Mouse (Mus musculus): ENCODE results near the gene Tardbp. TPM values are rescaled to one million over a fixed set of nuclear protein-coding genes. Genes with fewer than 3 reads are reported as not detected.

Gene Tardbp
- total and polyA plus RNA-seq, 3 experiments = 211 to 455 TPM; not detected in 1

- peak; percentile 98 for DNase-seq (ENCODE audit: low read depth, low spot score)
- Histone ChIP-seq H3K27me3 (ENCODE audit: control insufficient read depth in 1 of 2, insufficient read depth in 2 of 2, low read length in 2 of 2) (no peaks in the 10 kb centered on the region), H3K4me1 (ENCODE audit: control insufficient read depth in 1 of 2, insufficient read depth in 2 of 2, low read length in 2 of 2) (peaks cover 5 to 36% of the 10 kb centered on the region in 2 experiments)
- peak; percentile 97 for TF ChIP-seq MAX (IDR thresholded peaks at IDR 0.05; ENCODE audit: low read length)
- peak; percentile 96 for TF ChIP-seq MYC (IDR thresholded peaks at IDR 0.05; ENCODE audit: low read depth, low read length)
- TF ChIP-seq TBP (IDR thresholded peaks at IDR 0.05; ENCODE audit: low read depth, low read length) = no peak; the same call in 1 of the 2 replicates
- TF ChIP-seq NRF1 (IDR thresholded peaks at IDR 0.05; ENCODE audit: insufficient read depth, low read depth, low read length, poor library complexity, severe bottlenecking) = peak; percentile 79
- TF ChIP-seq GABPA (IDR thresholded peaks at IDR 0.05; ENCODE audit: low read depth, low read length) = no peak
- TF ChIP-seq MXI1 (IDR thresholded peaks at IDR 0.05; ENCODE audit: low read depth, low read length) = peak; percentile 94
- peak in 1 of 2 experiments; percentile 72; a peak in 3 of 4 replicates for TF ChIP-seq POLR2A (IDR thresholded peaks at IDR 0.05; ENCODE audit: control insufficient read depth in 1 of 2, insufficient read depth in 1 of 2, low read depth in 1 of 2, low read length in 2 of 2, poor library complexity in 1 of 2)
- no peak for TF ChIP-seq ZKSCAN1 (IDR thresholded peaks at IDR 0.05; ENCODE audit: low read depth, low read length)
- TF ChIP-seq UBTF (IDR thresholded peaks at IDR 0.05; ENCODE audit: borderline replicate concordance, insufficient read depth, low read depth, low read length) = 0 out of 2 replicates have a peak, but pooled peaks have one; percentile 8
- TF ChIP-seq MYB (IDR thresholded peaks at IDR 0.05; ENCODE audit: low read depth, low read length) = no peak
- no peak for TF ChIP-seq RAD21 (IDR thresholded peaks at IDR 0.05; ENCODE audit: low read depth, low read length)
- peak; percentile 75 for TF ChIP-seq NELFE (IDR thresholded peaks at IDR 0.05; ENCODE audit: low read depth, low read length)
- peak; percentile 45 for TF ChIP-seq TCF12 (IDR thresholded peaks at IDR 0.05; ENCODE audit: low read depth, low read length)
- peak in 1 of 2 experiments; percentile 64; a peak in 1 of 4 replicates for TF ChIP-seq USF2 (IDR thresholded peaks at IDR 0.05; ENCODE audit: borderline replicate concordance in 1 of 2, insufficient read depth in 1 of 2, low read depth in 1 of 2, low read length in 2 of 2)
- TF ChIP-seq POLR2AphosphoS5 (IDR thresholded peaks at IDR 0.05; ENCODE audit: borderline replicate concordance, low read depth, low read length) = no peak
- TF ChIP-seq SIN3A (IDR thresholded peaks at IDR 0.05; ENCODE audit: low read length) = peak; percentile 62
- TF ChIP-seq ZMIZ1 (IDR thresholded peaks at IDR 0.05; ENCODE audit: low read depth, low read length) = peak; percentile 35
- TF ChIP-seq GATA1 (IDR thresholded peaks at IDR 0.05; ENCODE audit: low read depth, low read length) = no peak
- TF ChIP-seq BHLHE40 (IDR thresholded peaks at IDR 0.05; ENCODE audit: borderline replicate concordance, low read depth, low read length) = peak; percentile 64
- no peak for TF ChIP-seq MAFK (IDR thresholded peaks at IDR 0.05; ENCODE audit: borderline replicate concordance, low read depth, low read length)
- no peak for TF ChIP-seq RCOR1 (IDR thresholded peaks at IDR 0.05; ENCODE audit: low read depth, low read length)
- peak in 1 of 2 experiments; percentile 22; a peak in 1 of 4 replicates for TF ChIP-seq EP300 (IDR thresholded peaks at IDR 0.05; ENCODE audit: low read depth in 1 of 2, low read length in 2 of 2)
- TF ChIP-seq CHD2 (IDR thresholded peaks at IDR 0.05; ENCODE audit: low read length) = peak; percentile 82
- TF ChIP-seq ELF1 (IDR thresholded peaks at IDR 0.05; ENCODE audit: low read depth, low read length) = peak; percentile 68
- TF ChIP-seq ETS1 (IDR thresholded peaks at IDR 0.05; ENCODE audit: low read depth, low read length) = no peak
- TF ChIP-seq KAT2A (conservative IDR thresholded peaks at IDR 0.05; ENCODE audit: low read depth, low read length) = peak; percentile 58; the same call in 1 of the 2 replicates
- no peak for TF ChIP-seq ZC3H11A (IDR thresholded peaks at IDR 0.05; ENCODE audit: low read depth, low read length)
- no peak; the same call in 1 of the 2 replicates for TF ChIP-seq CHD1 (IDR thresholded peaks at IDR 0.05; ENCODE audit: low read depth, low read length)
- TF ChIP-seq SMC3 (IDR thresholded peaks at IDR 0.05; ENCODE audit: low read depth, low read length) = no peak
- no peak; the same call in 1 of the 2 replicates for TF ChIP-seq POLR2AphosphoS2 (IDR thresholded peaks at IDR 0.05; ENCODE audit: low read length)
- TF ChIP-seq MEF2A (IDR thresholded peaks at IDR 0.05; ENCODE audit: extremely low read depth, insufficient replicate concordance, low read depth, low read length, poor library complexity, severe bottlenecking) = no peak
- TF ChIP-seq ZNF384 (IDR thresholded peaks at IDR 0.05; ENCODE audit: low read depth, low read length) = no peak
- TF ChIP-seq CTCF (IDR thresholded peaks at IDR 0.05 in 2 of 3, conservative IDR thresholded peaks at IDR 0.05 in 1 of 3; ENCODE audit: control insufficient read depth in 1 of 3, insufficient read depth in 1 of 3, low read depth in 2 of 3, low read length in 3 of 3, poor library complexity in 1 of 3, severe bottlenecking in 1 of 3) = no peak
- no peak for TF ChIP-seq JUND (IDR thresholded peaks at IDR 0.05; ENCODE audit: low read depth, low read length)
- TF ChIP-seq MAZ (IDR thresholded peaks at IDR 0.05; ENCODE audit: low read depth, low read length) = peak; percentile 83
- peak; percentile 81 for TF ChIP-seq HCFC1 (IDR thresholded peaks at IDR 0.05; ENCODE audit: low read depth, low read length)
- TF ChIP-seq E2F4 (IDR thresholded peaks at IDR 0.05; ENCODE audit: borderline replicate concordance, low read depth, low read length) = peak; percentile 25; the same call in 1 of the 2 replicates
Observed at GRCm38 (mm10) chr4:148591171-148591630, 35.6 kb downstream of the Tardbp start, which contains the start of gene Srm. Gene Srm, plus strand, starts transcription at chr4:148591503.

More at GRCm38 (mm10) chr4:148591171-148591630, 35.6 kb downstream of the Tardbp start, which contains the start of gene Srm:
- Histone ChIP-seq H3K4me3 (ENCODE audit: control insufficient read depth in 1 of 2, insufficient read depth in 1 of 2, low read depth in 2 of 2, low read length in 2 of 2) (peak within 1 kb of the TSS; percentile 97 to 99), H3K36me3 (ENCODE audit: control insufficient read depth in 1 of 2, insufficient read depth in 2 of 2, low read length in 2 of 2) (peaks cover 16% of the 10 kb centered on the region in 2 experiments), H3K27ac (ENCODE audit: control insufficient read depth, low read depth, low read length) (peak within 1 kb of the TSS; percentile 97), H3K9me3 (replicated peaks; ENCODE audit: insufficient read depth, low read length) (no peaks in the 10 kb centered on the region), H3K79me2 (ENCODE audit: control insufficient read depth, insufficient read depth, low read length, poor library complexity) (peaks cover 28% of the 10 kb centered on the region), H3K9ac (ENCODE audit: control insufficient read depth, low read depth, low read length, poor library complexity, severe bottlenecking) (peak within 1 kb of the TSS; percentile 98)

All from MEL (cell line).